Mouse (Mus musculus) kidney, postnatal 0 days (tissue): ENCODE measurements around the gene Pin4. TPM values are rescaled to one million over a fixed set of nuclear protein-coding genes. Genes with fewer than 3 reads are reported as not detected.

ENCODE experiments used
- ATAC-seq: fragments of 200-750 bp; cut with Nextera tagmentation; replicated peaks from 2 replicates; pipeline ENCODE4 v1.8.0; 2017; ENCODE audit warnings: low read depth, moderate number of reproducible peaks, moderate TSS enrichment, moderate library complexity; ENCODE audit not compliant: low FRiP score
- DNase-seq: peaks from one replicate; pipeline ENCODE4 v3.0.0-alpha.2; 2016; ENCODE audit warnings: low spot score
- H3K27ac ChIP-seq: fragments of 300-500 bp; sonication (generic); 2 replicates; pipeline ENCODE4 v1.5.1; 2014; ENCODE audit warnings: mild to moderate bottlenecking
- H3K27me3 ChIP-seq: fragments of 300-500 bp; sonication (generic); 2 replicates; pipeline ENCODE4 v1.6.1; 2014; ENCODE audit warnings: low read length, mixed read lengths; ENCODE audit not compliant: insufficient read depth
- H3K36me3 ChIP-seq: fragments of 300-500 bp; sonication (generic); 2 replicates; pipeline ENCODE4 v1.6.1; 2014; ENCODE audit warnings: low read length, mixed read lengths; ENCODE audit not compliant: insufficient read depth
- H3K4me1 ChIP-seq: fragments of 300-500 bp; sonication (generic); replicated peaks from 2 replicates; pipeline ENCODE4 v1.6.1; 2014; ENCODE audit warnings: antibody characterized with exemption, low read length, mixed read lengths; ENCODE audit not compliant: insufficient read depth
- H3K4me2 ChIP-seq: fragments of 300-500 bp; sonication (generic); 2 replicates; pipeline ENCODE4 v1.6.1; 2014; ENCODE audit warnings: mild to moderate bottlenecking, low read length, moderate library complexity, mixed read lengths
- H3K4me3 ChIP-seq: fragments of 300-500 bp; sonication (generic); replicated peaks from 2 replicates; pipeline ENCODE4 v1.5.1; 2014; ENCODE audit warnings: low read depth, low read length
- H3K9ac ChIP-seq: fragments of 300-500 bp; sonication (generic); 2 replicates; pipeline ENCODE4 v1.6.1; 2014; ENCODE audit warnings: low read depth, low read length
- H3K9me3 ChIP-seq: fragments of 300-500 bp; sonication (generic); replicated peaks from 2 replicates; pipeline ENCODE4 v1.6.1; 2016; ENCODE audit warnings: low read length, inconsistent platforms, mixed read lengths
- CTCF ChIP-seq: IDR thresholded peaks from 2 replicates; pipeline ENCODE4 v1.5.1; 2016; ENCODE audit warnings: antibody characterized with exemption, low read depth, mild to moderate bottlenecking, moderate library complexity
- WGBS: fragments of 180-500 bp; shearing (Covaris S2); extraction: QIAGEN DNeasy Blood & Tissue Kit; methylation state at CpG from one replicate; pipeline ENCODE4 v1.1.7; 2014; 5-methylcytosine and 5-hydroxymethylcytosine counted together
- polyA plus RNA-seq: library from polyadenylated mRNA; unstranded; fragments of >200 nt; fragmentation: Nextera tagmentation; extraction: Ambion mirVana; gene quantifications from 2 replicates; pipeline ENCODE4 v1.2.1, GENCODE M21; 2015

Pin4 gene
- polyA plus RNA-seq, 1 experiment from 2014 or later = 61.2 TPM

GRCm38 (mm10) chrX:102163529-102163928 is 44.3 kb downstream of the Pin4 start:
- no peak overlapping the region for H3K9ac ChIP-seq
- no peak overlapping the region for H3K27ac ChIP-seq
- H3K36me3 ChIP-seq = no peaks in the 10 kb centered on the region
- ATAC-seq (no peak), DNase-seq (no peak)
- no peaks in the 10 kb centered on the region for H3K27me3 ChIP-seq
- TF ChIP-seq CTCF = no peak
- H3K4me3 ChIP-seq = no peak overlapping the region
- no peaks in the 10 kb centered on the region for H3K4me1 ChIP-seq
- H3K4me2 ChIP-seq = no peak overlapping the region
- no peaks in the 10 kb centered on the region for H3K9me3 ChIP-seq
- 76% methylated on average over 4 of the region's 4 CpGs for WGBS

DNA sequence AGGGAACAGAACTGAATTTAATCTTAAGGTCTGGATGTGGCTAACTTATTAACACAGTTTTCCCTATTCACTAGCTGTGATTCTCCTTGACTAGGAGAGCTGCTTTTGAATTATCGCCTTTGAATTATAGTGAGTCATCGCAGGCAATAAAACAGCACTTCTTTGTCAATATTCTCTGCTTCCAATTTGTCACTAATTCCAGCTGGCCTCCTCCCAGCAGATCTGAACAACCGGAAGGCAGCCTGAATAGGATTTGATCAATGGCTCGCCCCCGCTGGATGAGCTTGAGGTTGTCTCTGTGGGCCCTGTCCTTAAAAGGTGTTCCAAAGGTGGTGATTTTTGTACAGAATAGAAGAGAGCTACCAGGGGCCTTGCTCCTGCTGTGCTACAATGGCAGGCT is 47.3 kb downstream of the Pin4 start:
- H3K27ac ChIP-seq = no peak overlapping the region
- TF ChIP-seq CTCF = no peak
- DNase-seq (no peak), ATAC-seq (no peak)
- no peaks in the 10 kb centered on the region for H3K27me3 ChIP-seq
- H3K4me1 ChIP-seq = no peaks in the 10 kb centered on the region
- no peak overlapping the region for H3K9ac ChIP-seq
- H3K9me3 ChIP-seq = no peaks in the 10 kb centered on the region
- H3K36me3 ChIP-seq = no peaks in the 10 kb centered on the region
- WGBS = 51% methylated on average over 5 of the region's 5 CpGs
- H3K4me2 ChIP-seq = no peak overlapping the region
- H3K4me3 ChIP-seq = no peak overlapping the region

GRCm38 (mm10) chrX:102166986-102167385 is 47.7 kb downstream of the Pin4 start:
- Histone ChIP-seq H3K4me2 (no peak overlapping the region), H3K9me3 (no peaks in the 10 kb centered on the region), H3K4me1 (no peaks in the 10 kb centered on the region), H3K27ac (no peak overlapping the region), H3K27me3 (no peaks in the 10 kb centered on the region), H3K9ac (no peak overlapping the region), H3K36me3 (no peaks in the 10 kb centered on the region), H3K4me3 (no peak overlapping the region)
- TF ChIP-seq CTCF = no peak
- ATAC-seq (no peak), DNase-seq (no peak)
- 37% methylated on average over 6 of the region's 6 CpGs for WGBS

- 59% methylated on average over 1 of the region's 1 CpGs for WGBS
- no peak overlapping the region for H3K27ac ChIP-seq
- no peaks in the 10 kb centered on the region for H3K4me1 ChIP-seq
- H3K9ac ChIP-seq = no peak overlapping the region
- TF ChIP-seq CTCF = no peak
- no peaks in the 10 kb centered on the region for H3K27me3 ChIP-seq
- no peak for ATAC-seq
- no peak overlapping the region for H3K4me2 ChIP-seq
- no peak for DNase-seq
- H3K36me3 ChIP-seq = no peaks in the 10 kb centered on the region
- H3K4me3 ChIP-seq = no peak overlapping the region
- H3K9me3 ChIP-seq = no peaks in the 10 kb centered on the region
Observed at GRCm38 (mm10) chrX:102169724-102170123, 50.5 kb downstream of the Pin4 start.

- no peak for ATAC-seq
Observed at GRCm38 (mm10) chrX:102170135-102170534, 50.9 kb downstream of the Pin4 start.

DNA sequence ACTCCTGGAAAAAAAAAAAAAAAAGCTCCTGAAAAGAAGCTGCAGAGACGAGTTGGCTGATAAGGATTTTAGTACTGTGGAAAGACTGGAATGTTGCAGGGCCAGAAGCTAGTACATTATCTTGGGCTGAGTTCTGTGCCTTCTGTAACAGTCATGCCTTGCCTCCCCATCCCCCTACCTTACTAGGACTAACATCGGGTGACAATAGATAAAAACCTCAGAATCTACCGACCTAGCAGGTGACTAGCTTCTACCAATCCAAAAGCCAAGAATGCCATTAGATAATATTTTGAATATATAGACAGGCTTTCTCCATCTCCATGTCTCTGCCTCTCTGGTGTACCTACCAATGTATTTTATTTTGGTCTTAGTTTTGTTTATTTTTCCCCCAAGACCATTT is 51.7 kb downstream of the Pin4 start:
- no peaks in the 10 kb centered on the region for H3K36me3 ChIP-seq
- no peaks in the 10 kb centered on the region for H3K27me3 ChIP-seq
- ATAC-seq = no peak
- no peak for TF ChIP-seq CTCF
- H3K9ac ChIP-seq = no peak overlapping the region
- no peak overlapping the region for H3K4me2 ChIP-seq
- no peak for DNase-seq
- 75% methylated on average over 3 of the region's 3 CpGs for WGBS
- H3K27ac ChIP-seq = no peak overlapping the region
- no peak overlapping the region for H3K4me3 ChIP-seq
- H3K9me3 ChIP-seq = no peaks in the 10 kb centered on the region
- no peaks in the 10 kb centered on the region for H3K4me1 ChIP-seq

More at GRCm38 (mm10) chrX:102170135-102170534, 50.9 kb downstream of the Pin4 start:
- H3K9me3 ChIP-seq = no peaks in the 10 kb centered on the region
- no peaks in the 10 kb centered on the region for H3K4me1 ChIP-seq
- no peak overlapping the region for H3K27ac ChIP-seq
- no peak overlapping the region for H3K4me2 ChIP-seq
- WGBS = 54% methylated on average over 3 of the region's 3 CpGs
- H3K36me3 ChIP-seq = no peaks in the 10 kb centered on the region
- H3K9ac ChIP-seq = no peak overlapping the region
- TF ChIP-seq CTCF = no peak
- no peak for DNase-seq
- no peaks in the 10 kb centered on the region for H3K27me3 ChIP-seq
- H3K4me3 ChIP-seq = no peak overlapping the region

GRCm38 (mm10) chrX:102175538-102176287 is 56.5 kb downstream of the Pin4 start:
- 80% methylated on average over 5 of the region's 5 CpGs for WGBS

More at GRCm38 (mm10) chrX:102175538-102176287, 56.5 kb downstream of the Pin4 start:
- H3K4me3 ChIP-seq = no peak overlapping the region
- ATAC-seq = no peak
- H3K27ac ChIP-seq = no peak overlapping the region
- no peaks in the 10 kb centered on the region for H3K4me1 ChIP-seq
- TF ChIP-seq CTCF = no peak
- H3K9ac ChIP-seq = no peak overlapping the region
- no peak overlapping the region for H3K4me2 ChIP-seq
- no peaks in the 10 kb centered on the region for H3K9me3 ChIP-seq
- no peaks in the 10 kb centered on the region for H3K36me3 ChIP-seq
- no peaks in the 10 kb centered on the region for H3K27me3 ChIP-seq
- no peak for DNase-seq

Other genes starting within 250 kb of the Pin4 start
- gene Rtl5, start 48.1 kb upstream of the Pin4 start, polyA plus RNA-seq = 2.1 and 2.2 TPM in 2 replicates
- 4.2 and 5.6 TPM in 2 replicates for gene Ercc6l, start 37.6 kb downstream of the Pin4 start, polyA plus RNA-seq
- 882 and 968 TPM in 2 replicates for gene Rps4x, start 69.9 kb downstream of the Pin4 start, polyA plus RNA-seq
- gene Cited1, start 132.7 kb downstream of the Pin4 start, polyA plus RNA-seq = 120 TPM in 2 replicates